Mouse (Mus musculus): Measurements from ENCODE around the gene 5730480H06Rik.

5730480H06Rik gene

DNA sequence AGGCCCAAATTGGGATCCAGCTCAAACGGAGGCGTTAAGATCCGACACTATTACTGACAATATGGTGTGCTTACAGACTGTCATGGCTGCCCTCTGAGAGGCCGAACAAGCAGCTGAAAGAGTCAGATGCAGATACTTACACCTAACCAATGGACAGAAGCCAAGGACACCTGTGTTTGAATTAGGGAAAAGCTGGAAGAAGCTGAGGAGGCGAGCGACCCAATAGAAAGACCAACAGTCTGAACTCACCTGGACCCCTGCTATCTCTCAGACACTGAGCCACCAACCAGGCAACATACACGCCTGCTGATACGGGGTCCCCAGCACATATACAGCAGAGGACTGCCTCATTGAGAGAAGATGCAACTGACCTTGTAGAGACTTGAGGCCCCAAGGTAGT lies at the start of gene 5730480H06Rik:
Gene 5730480H06Rik, plus strand, starts transcription at position 301 of the 400 bp plus-strand sequence.
- no peak for DNase-seq (ENCODE audit: low spot score in 2 of 2)

DNA sequence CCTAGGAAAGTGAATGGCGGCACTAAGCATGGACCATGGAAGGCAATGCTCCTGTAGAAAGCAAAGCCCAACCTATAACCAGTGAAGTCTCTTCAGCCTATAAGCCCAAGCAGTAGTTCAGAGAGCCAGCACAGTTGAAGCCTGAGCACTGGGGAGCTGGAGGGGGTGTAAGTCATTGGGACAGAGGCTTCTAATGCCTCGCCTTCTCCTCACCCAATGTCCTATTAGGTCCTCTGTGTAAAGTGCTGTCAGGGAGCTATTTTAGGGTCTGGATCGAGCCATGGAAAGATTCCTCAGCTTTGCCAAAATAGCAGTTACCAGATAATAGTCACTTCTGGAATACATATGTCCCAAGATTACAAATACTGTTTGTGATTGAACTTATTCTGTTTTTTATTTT lies 26.6 kb upstream of the 5730480H06Rik start:
- no peak for DNase-seq (ENCODE audit: low spot score in 2 of 2)

DNA sequence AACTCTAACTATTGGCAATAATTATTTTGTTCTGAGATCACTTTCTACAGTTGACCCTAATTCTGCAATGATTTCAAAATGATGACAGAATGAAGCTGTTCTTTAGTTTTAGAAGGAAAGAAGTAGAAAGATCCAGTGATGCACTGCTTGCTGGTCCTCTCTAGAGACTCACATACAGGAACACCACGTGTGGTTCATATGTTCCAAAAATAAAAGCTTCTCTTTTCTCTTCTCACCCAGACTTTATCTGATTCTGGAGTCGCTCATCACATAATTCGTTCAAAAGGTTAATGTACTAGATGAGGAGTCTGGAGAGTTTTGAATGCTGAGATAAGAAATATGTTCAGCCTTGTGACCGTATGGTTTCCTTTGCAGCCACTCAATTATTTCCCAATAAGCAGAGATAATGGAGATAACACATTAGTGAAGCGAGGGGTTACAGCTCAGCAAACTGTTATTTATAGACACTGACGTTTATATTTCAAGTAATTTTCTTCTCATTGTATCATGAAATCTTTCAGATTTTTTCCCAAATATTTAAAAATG lies 12.6 kb upstream of the 5730480H06Rik start:
- no peak for DNase-seq (ENCODE audit: low spot score in 2 of 2)

DNA sequence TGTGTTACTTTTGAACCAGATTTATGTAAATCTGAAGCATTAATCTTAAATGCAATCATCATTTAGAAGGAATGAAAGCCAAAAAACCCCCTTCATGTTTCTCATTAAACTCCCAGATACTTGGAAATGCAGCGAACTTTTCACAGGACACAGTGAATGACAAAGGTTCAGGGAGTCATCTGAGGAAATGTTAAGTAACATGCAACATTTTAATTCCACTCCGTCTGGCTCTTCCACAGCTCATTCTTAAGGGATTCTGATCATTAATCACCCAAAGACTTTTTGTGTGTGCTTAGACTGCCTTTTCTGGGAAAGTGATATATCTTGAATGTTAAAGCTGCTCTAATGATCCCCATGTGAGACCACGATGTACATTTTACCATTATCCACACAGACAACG lies 7.2 kb upstream of the 5730480H06Rik start:
- no peak for DNase-seq (ENCODE audit: low spot score in 2 of 2)

DNA sequence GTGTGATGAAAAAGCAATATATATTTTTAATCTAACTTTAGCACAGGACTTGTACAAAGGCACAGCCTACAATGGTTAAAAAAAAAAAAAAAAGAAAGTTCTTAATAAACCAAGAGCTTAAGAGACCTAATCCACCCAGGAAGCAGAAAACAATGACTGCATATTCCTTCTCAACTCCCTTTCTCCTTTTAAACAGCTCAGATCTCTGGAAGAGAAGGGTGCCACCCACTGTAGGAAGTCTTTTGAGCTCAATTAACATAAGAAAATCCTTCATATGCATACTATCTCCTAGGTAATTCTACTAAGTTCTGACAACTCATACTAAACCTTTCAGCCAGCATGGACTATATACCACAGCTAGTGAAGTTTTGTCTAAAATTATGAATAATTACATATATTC lies 1.5 kb upstream of the 5730480H06Rik start:
- DNase-seq (ENCODE audit: low spot score in 2 of 2), result no peak

DNA sequence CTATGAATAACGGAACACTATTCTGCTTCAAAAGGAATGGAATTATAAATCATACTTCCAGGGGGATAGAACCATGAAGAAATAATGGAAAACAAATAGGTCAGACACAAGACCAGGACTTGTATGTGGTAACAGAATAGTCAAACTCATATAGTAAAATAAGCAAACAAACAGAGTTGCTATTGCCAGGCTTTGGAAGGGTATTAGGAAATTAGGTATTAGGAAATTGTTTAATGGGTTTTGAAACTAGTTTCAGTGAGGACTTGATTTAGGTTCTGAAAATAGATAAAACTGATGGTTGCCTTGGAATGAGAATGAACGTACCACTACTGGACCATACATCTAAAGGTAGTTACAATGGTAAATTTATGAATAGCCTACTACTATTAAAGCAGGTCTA lies 2.0 kb downstream of the 5730480H06Rik start:
- no peak for DNase-seq (ENCODE audit: low spot score in 2 of 2)

DNA sequence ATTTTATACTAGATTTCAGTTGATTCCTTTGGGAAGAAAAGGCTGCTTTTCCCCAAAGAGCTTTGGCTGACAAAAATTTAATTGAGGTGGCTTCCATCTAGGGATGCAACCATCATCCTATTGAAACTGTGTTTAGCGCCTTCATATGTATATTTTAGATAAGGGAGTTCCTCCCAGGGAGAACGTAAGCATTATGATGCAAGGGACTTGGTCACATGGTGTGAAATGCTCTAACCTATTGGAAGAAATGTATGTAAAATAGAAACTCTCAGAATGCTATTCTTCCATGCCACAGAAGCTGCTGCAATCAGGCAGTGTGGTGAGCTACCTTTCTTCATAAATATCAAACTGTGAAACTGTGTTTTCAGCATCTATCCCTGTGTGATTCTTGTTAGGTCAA lies 3.1 kb downstream of the 5730480H06Rik start:
- DNase-seq (ENCODE audit: low spot score in 2 of 2), result no peak

DNA sequence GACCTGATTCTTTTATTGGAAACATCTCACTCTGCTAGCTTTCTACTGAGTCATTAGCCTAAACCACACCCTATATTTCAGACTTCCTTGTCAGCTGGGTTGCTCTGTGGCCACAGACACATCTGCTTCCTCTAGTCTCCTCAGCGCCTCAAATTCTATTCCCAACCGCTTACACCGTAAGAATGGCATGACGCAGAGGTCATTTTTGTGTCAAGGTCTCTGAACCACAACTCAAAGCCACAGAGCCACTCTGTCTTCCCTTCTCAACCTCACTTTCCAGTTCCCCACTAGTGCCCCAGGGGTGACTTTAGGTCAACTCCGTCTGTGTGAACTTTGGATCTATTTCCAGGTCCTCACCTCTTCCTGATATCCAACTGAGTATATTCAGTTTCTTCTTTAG lies 3.7 kb downstream of the 5730480H06Rik start:
- DNase-seq (ENCODE audit: low spot score in 2 of 2), result no peak

DNA sequence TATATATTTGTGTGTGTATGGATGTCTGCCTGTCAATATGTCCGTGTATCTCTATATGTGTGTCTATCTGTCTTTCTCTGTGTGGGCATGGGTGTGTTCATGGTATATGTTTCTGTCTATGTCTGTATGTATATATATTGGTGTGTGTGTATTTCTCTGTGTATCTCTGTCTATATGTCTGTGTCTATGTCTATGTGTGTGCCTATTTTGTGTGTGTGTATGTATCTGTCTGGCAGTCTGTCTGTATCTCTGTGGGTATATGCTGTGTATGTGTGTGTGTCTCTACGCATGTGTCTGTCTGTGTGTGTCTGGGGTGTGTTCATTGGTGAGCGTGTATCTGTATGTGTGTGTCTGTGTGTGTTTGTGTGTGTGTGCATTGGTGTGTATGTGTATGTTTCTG lies 5.7 kb downstream of the 5730480H06Rik start:
- DNase-seq (ENCODE audit: low spot score in 2 of 2), result no peak

DNA sequence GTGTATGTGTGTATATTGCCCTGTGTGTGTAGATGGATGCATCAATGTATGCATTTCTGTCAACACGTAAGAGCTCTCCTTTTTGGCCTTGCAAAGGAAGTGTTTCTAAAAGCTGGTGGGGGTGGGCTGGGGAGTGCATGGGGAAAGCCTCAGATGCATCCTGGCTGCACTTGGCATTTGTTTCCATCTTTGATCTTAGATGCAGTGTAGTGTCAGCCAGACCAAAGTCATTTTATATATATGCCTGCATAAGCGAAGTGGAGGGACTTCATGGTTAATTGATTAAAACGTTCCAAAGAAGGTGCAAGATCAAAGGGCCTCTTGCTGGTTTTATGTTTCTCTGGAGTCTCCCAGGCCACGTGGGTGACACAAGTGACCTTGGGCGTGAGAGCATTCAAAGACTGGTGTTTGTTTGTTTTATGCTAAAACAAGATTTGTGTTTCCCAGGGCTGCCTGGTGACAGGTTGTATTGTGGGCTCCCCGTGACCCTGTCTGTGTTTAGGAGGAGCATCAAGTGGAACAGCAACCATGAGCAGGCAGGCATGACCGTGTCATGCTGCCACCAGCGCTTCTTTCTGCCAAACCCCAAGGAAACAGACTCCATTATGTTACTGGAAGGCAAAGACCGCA lies 6.2 kb downstream of the 5730480H06Rik start:
- DNase-seq (ENCODE audit: low spot score in 2 of 2), result no peak

DNA sequence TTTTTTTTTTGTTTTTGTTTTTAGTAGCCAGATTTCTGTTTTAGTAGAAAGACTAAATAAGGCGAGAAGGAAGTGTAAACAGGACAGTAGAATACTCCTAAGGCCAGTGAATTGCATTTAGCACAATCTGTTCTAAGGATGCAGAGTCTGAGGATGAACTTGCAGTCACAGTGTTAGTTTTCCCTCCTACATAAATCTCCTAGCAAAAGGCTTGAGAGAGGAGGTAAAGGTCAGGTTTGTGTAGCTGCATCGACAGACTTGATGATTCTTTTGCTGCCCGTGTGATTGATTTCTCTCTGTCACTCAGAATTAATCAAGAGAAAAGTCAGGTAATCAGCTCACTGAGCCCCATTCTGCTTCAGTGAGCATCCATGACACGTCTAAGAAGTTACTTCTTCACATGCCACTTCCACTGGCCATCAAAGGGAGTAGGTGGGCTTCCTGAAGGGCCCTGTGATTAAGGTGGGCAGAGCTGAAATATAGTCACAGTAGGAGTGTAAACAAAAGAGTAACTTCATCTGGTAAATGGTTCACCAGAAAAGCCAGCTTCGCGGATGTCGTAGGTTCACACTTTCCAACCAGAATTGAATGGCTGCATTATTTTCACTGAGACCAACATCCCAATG lies 13.2 kb downstream of the 5730480H06Rik start:
- DNase-seq (ENCODE audit: low spot score in 2 of 2), result no peak

DNA sequence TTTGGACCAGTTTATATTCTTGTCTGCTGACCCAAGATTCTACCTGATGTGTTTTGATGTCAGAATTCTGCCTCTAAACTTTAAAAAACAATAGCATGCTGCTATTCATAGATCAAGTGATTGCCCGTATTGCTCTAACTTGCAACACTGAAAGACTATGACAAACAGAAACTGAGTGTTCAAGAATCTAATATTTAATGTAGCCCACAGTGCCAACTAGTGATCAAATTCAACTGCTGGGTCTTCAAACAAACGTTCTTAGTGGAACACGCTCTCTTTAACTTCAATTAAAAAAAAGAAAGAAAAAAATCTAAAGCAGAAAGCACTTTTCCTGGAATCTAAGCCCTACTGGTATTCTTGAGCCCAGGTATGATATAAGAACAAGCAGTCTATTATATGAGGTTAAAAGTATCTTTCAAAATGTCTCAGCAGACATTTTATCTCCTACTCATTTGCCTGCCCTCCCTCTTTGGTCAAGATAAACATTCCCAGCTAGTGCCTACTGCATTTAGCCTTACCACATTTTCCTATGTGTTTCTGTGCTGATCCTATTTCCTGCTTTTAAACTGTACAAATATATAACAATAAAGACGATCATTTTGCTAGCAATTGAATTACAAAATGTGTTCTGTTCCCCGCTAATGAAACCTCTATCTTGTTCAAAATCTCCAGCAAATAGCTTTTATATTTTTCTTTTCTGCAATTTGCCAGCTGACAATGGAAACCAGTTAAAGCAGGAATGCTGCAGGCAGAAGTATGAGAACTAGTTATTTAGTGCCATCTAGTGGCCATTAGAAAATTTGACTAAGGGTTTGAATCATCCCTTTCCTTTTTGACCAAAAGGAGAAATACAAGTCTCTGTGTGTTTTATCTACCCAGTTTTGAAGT lies 17.6 kb downstream of the 5730480H06Rik start:
- no peak for DNase-seq (ENCODE audit: low spot score in 2 of 2)

DNA sequence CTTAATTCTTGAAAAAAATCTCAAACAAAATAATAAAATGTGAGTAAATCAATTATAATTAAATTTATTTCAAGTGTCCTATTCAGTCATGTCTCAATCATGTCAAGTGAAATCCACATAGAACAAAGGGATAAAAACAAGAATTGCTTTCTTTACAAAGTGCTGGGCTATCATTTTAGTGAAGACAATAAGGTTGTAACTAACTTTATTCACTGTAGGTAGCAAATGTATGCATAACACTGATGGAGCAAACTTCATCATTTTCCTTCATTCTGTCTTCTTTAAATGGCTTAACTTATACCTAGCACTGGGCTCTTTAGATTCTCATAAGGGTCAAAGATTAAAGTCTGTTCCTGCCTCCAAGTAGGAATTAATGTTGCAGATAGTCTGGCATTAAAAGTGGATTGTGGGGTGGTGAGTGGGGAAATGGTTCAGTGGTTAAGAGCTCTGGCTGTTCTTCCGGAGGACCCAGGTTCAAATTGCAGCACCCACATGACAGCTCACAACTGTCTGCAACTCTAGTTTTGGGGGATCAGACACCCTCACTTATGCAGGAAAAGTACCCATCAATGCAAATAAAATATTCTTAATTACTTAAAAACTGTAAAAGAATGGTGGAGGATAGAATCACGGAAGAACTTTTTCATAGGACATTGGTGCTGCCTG lies 18.4 kb downstream of the 5730480H06Rik start:
- DNase-seq (ENCODE audit: low spot score in 2 of 2), result no peak

DNA sequence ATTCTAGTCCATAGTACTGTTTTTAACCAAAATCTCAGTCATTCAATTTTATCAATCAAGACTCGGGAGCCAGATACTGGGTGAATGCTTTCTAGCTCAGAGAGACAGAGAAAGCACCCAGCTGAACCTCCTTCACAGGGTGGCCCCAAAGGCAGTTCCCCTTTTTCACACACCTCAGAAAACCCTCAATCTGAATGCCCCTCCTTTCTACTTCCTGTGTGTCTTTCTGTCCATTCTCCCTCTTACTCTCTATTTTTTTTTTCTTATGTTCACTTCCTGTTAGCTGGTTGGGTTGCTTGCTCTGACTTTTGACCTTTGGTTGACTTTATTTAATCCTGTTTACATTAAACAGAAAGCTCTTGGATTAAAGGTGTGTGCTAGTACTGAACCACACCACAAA lies 21.6 kb downstream of the 5730480H06Rik start:
- DNase-seq (ENCODE audit: low spot score in 2 of 2), result no peak

DNA sequence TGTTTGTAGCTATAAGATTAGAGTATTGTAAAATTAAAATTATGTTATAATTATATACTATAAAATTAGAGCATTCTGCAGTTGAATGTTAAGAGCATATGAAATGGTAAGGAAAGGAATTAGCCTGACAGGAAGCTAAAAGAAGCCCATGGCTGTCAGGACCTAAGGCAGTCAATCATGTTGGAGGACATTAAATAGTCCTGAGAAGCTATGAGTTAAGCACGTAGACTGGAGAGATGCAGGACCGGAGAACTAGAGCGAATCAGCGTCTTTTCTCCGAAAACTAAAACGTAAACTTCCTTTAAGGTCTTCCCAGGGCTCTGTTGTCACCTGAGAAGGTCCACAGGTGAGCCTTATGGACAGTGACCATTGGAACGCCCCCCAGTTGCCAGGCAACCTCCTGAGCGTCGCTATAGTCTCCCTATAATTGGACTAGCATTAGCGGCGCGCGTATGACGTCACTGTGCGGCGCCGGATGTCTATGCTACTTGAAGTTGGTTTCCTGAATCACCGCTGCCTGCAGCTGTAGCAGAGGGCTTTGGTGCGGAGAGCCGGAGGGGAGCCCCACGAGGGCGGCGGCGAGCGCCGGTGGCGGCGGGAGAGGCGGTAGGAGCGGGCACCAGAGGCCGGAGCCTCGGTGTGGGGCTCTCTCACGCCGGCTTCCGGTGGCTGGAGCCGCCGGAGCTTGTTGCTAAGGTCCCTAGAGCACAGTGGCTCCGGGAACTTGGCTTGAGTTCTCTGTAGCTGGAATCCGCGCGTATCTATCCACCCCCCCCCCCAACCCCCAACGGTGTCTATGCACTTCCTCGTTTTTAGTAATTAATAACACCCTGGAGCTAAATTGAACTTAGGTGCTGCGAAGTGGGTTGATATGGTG lies 44.4 kb downstream of the 5730480H06Rik start:
- DNase-seq (ENCODE audit: low spot score in 2 of 2), result peak; percentile 90 to 94

DNA sequence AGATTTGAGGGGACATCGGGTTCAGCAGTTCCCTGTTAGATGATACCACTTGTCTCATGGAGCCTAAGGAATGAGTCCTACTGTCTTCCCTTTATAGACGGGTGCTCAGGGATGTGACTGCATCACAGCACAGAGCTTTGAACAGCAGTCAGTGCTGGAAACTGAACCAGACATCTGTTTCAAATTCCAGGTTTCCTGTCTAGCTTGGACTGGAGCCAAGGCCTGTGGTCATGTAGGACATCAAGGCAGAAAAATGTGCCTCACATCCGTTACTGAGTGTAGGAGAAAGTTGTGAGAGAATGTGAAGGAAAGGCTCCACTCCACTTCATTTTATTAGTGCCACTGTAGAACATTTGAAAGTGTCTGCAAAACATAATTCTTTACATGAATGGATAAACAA lies 74.7 kb downstream of the 5730480H06Rik start:
- no peak for DNase-seq (ENCODE audit: low spot score in 2 of 2)

DNA sequence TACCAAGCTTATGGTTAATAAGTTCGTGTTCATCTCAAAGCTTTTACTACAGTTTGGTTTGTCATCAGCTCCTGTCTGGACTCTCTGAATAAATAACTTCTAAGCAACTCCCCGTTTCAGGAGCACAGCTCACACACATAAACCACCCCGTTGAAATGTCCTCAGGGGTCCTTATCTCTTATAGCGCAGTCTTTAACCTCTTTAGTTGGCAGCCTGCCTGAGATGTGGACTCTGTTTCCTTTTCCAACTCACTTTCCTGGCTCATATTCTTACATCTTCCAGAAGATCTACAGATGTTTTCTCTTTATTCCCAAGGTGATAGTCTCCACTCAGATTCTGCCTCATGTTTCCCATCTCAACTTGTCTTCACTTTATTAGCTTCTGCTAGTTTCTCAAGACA lies 80.5 kb downstream of the 5730480H06Rik start:
- DNase-seq (ENCODE audit: low spot score in 2 of 2), result no peak

DNA sequence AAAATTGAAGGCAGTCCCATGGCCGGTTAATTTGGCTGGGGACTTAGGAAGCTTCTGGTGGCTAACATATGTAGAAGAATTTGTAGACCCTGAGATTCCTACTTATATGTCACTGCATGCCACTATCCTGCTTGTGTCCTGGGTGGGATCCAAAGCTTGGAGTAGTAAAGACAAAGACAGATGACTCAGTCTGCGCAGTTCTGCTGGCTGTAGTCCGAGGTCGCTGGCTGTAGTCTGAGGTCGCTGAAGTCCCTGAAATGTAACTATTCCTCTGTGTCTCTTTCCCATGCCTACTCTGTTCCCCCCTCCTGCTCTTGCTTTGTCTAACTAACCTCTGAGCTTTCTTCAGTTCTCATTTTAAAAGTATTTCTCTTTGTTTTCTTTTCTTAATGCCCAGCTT lies 82.6 kb downstream of the 5730480H06Rik start:
- DNase-seq (ENCODE audit: low spot score in 2 of 2), result no peak

DNA sequence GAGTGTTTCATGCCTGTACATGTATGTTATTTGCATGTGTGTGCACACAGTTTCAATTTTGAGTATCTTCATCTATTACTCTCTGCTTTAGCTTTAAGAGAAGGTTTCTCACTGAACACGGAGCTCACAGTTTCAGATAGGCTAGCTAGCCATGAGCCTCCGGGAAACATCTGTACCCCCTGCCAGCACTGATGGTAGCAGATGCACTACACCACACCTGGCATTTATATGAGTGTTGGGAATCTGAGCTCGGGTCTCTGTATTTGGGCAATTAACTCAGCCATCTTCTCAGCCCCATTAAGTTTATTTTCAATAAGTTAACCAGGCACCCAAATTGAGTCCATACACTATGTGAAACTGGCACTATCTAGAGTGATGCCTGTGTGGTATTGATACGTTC lies 83.7 kb downstream of the 5730480H06Rik start:
- no peak for DNase-seq (ENCODE audit: low spot score in 2 of 2)

DNA sequence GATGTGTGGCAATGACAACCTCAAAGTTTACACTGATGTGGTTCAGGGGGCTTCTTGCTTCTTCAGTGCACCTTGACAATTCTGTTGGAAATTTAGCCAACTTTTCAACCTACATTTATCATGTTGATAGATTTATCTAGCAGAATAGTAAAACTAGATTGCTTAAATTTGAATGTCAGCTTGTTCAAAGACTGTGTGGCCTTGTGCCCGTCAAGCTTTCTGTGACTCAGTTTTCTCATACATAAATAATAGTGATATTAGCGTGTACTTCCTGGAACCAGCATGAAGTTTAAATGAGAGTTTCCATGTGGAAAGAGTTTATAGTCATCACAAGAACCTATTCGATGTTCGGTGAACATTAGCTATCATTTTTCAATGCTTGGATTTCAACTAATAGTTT lies 84.5 kb downstream of the 5730480H06Rik start:
- DNase-seq (ENCODE audit: low spot score in 2 of 2), result no peak

DNA sequence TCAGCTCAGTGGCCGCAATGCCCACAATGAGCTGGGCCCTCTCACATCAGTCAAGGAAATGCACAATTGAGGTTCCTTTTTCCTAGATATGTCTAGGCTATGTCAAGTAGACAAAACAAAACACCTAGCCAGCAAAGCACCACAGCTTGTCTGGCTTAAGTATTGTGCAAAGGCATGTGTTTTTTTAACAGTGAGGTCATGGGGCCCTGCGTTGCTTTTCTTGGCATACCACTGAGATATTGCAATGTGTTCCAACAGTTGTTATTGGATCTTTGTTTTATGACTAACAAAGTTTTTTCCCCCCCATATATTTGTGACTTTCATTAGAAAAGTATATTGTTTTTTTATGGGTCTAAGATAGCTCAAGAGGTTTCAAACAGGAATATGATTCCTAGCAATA lies 92.0 kb downstream of the 5730480H06Rik start:
- DNase-seq (ENCODE audit: low spot score in 2 of 2), result no peak
